Mouse (Mus musculus) layer of hippocampus, adult 2 months (tissue): ENCODE data around the gene Barx2. TPM values are rescaled to one million over a fixed set of nuclear protein-coding genes. Genes with fewer than 3 reads are reported as not detected.

Source experiments
- DNase-seq, 2 experiments: peaks; one replicate each; pipeline ENCODE4 v3.0.0; 2022; ENCODE audit warnings: low spot score in 2 of 2
- H3K27ac ChIP-seq: fragments of 200-600 bp; 2 replicates; pipeline ENCODE4 v1.8.1; 2022
- H3K4me3 ChIP-seq: fragments of 200-600 bp; 2 replicates; pipeline ENCODE4 v1.8.1; 2022; ENCODE audit warnings: mild to moderate bottlenecking
- CTCF ChIP-seq: fragments of 200-600 bp; conservative IDR thresholded peaks from 2 replicates; pipeline ENCODE4 v1.8.1; 2022; ENCODE audit warnings: antibody characterized with exemption, mild to moderate bottlenecking, moderate library complexity
- total RNA-seq, 2 experiments: library from RNA; stranded (reverse); gene quantifications; 2 replicates each; pipeline ENCODE4 v1.2.3; 2021

Barx2 gene
- total RNA-seq, 2 experiments from 2014 or later: 0.47 to 0.79 TPM

DNA sequence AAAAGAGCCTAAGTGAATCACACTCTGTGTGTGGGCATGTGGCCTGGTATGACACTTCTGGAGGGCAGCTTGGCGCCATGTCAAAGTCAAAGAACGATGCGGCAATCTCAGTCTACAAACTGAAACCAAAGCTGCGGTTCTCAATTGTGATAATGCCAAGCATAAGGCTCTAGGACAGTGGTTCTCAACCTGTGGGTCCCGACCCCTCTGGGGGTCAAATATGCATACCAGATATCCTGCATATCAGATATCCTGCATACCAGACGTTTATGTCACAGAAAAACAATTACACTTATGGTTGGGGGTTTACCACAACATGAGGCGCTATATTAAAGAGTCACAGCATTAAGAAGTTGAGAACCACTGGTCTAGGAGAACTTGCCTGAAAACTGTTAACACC, 10.3 kb upstream of the Barx2 start:
- no peak for DNase-seq
- TF ChIP-seq CTCF: no peak
- no peak overlapping the region for H3K4me3 ChIP-seq
- no peak overlapping the region for H3K27ac ChIP-seq

DNA sequence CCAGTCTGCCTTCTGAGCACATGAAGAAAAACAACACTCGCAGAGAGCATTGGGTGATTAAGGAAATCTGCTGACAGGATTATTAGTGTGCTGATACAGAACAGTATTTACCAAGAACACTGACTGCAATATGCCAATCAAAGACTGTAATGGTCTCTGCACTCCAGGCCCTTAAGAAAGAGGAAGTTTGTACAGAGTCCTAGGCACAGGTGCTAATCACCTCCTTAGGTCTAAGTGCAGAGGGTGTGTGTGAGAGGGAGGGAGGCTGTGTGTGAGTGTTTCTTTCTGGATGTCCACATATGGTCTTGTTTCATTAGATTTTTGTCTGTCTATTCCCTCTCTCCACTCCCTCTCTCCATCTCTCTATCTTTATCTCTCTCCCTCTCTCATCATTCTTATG, 6.5 kb upstream of the Barx2 start:
- no peak for DNase-seq
- no peak for TF ChIP-seq CTCF
- Histone ChIP-seq H3K4me3 (no peak overlapping the region), H3K27ac (no peak overlapping the region)

DNA sequence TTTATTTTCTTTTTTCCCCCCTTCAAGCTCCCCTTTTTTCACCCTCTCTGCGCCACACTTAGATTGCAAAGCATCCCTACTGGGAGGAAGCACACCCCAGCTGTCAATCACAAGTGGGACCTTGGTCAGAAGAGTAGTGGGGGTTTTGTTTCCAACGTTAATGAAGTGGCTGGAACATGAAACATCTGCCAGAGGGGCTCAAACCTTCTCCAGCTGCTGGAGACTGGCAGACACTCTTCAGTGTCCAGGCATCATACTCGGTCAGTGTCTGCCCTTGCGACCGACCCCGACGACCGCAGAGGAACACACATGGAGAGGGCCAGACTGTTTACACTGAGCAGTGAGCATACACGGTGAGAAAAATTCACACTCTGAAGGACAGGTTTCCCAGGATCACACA, 3.2 kb upstream of the Barx2 start:
- H3K27ac ChIP-seq: no peak overlapping the region
- no peak for DNase-seq
- H3K4me3 ChIP-seq: no peak overlapping the region
- no peak for TF ChIP-seq CTCF

DNA sequence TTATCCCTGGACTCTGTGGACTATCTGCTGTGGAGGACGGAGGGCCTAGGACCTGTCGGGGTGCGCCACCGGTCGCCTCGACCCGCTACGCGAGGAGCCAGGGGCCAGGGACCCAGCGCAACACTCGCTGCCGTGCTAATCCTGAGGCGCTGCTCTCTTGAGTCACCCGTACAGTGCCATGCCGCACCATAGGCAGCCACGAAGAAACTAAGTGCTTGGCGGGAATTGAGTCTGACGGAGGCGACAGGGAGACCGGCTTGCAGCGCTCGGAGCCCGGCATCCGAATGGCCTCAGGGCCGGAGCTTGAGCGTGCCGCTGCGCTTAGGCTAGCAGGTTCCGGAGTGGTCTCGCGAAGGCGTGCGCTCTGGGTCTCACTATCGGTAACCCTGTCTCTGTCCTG, 1.6 kb upstream of the Barx2 start:
- Histone ChIP-seq H3K27ac (no peak overlapping the region), H3K4me3 (no peak overlapping the region)
- DNase-seq: no peak
- TF ChIP-seq CTCF: no peak

DNA sequence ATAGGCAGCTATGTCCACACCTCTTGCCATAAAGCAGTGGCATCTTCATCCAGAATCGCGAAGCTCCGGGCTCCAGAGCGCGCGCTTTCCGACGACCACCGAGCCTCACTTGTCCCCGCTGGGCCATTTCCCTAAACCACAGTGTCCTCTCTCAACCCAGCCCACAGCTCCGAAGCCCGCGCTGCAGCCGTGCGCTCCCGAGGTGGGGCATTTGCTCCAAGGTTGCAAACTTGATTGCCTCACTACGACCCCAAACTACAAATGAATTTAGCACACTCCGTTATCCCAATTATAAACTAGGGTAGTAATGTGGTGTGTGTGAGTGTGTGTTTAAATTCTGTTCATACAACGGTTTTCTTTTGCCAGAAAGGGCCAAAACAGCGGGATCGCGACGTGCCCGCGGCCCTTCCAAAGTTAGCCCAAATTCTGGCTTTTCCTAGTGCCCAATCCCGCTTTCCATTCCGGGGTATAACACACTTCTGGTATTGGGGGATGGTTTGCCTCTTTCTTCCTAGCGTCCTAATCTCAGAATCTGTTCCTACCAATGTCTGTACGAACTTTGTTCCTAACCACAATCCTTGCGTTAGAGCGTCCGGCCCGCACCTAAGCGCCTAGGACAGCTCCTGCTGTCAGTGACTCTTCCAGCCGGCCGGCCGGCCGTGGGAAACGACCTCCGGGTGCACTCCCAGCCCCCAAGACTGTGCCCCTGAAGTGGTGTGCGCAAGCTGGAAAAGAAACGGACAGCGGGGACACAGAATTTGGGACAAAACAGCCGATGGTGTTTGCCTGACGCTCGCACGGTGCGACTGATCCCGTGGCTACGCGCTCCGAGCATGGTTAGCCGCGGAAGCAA, 703 bp upstream of the Barx2 start:
- DNase-seq: no peak
- no peak for TF ChIP-seq CTCF
- H3K27ac ChIP-seq: no peak overlapping the region
- peak overlapping the region; percentile 60 for H3K4me3 ChIP-seq

DNA sequence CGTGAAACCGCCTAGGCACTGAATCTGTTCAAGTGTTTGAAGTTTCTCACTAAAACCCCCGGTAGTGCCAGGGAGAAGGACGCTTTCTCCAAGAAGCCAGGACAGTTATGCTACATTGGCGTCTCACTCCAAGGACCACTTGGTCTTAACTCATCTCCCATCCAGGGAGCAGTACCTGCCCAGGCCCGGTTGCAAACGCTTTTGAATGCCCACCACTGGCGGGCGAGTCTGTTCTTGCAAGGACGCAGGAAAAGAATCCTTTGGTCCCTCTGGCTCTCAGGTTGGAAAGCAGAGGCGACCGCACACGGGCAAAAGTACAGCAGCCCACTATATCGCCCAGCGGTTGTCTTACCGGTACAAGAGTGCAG, 725 bp downstream of the Barx2 start:
- TF ChIP-seq CTCF: no peak
- DNase-seq: no peak
- peak overlapping the region; percentile 60; the same call in 1 of the 2 replicates for H3K4me3 ChIP-seq
- no peak overlapping the region for H3K27ac ChIP-seq

DNA sequence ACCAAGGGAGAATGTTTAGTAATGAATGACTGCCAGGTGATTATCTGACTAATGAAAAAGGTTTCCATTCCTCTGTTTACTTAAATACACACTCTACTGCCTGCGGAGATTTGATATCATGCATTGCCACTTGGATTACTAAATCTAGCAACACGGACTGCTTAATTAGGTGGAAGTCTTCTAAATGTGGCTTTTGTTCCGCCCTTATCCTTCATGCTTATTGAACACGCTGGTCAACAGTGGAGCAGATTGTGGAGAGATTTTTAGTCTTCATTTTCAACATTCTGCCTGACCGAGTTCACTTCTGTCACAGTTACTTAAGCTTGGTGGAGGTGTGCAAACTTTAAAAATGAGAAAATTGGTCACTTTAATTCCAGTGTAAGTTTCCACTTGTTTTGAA, 3.0 kb downstream of the Barx2 start:
- H3K4me3 ChIP-seq: no peak overlapping the region
- no peak for TF ChIP-seq CTCF
- no peak for DNase-seq
- H3K27ac ChIP-seq: no peak overlapping the region

DNA sequence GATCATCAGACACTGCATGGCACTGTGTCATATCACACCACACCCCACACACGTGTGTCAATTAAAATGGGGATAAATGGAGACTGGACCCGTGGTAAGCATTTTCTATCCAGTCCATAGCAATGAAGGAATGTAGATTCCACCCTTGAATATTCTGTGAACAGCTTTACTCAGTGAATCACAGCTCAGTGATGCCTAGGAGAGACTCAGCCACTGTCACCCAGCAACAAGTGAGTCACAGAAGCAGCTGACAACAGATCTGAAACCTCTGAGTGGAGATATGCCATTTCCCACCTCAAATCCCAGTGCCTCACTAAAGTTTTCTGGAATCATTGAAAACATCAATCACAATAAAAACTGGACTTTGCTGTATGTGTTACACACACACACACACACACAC, 11.5 kb downstream of the Barx2 start:
- Histone ChIP-seq H3K4me3 (no peak overlapping the region), H3K27ac (no peak overlapping the region)
- no peak for DNase-seq
- no peak for TF ChIP-seq CTCF

DNA sequence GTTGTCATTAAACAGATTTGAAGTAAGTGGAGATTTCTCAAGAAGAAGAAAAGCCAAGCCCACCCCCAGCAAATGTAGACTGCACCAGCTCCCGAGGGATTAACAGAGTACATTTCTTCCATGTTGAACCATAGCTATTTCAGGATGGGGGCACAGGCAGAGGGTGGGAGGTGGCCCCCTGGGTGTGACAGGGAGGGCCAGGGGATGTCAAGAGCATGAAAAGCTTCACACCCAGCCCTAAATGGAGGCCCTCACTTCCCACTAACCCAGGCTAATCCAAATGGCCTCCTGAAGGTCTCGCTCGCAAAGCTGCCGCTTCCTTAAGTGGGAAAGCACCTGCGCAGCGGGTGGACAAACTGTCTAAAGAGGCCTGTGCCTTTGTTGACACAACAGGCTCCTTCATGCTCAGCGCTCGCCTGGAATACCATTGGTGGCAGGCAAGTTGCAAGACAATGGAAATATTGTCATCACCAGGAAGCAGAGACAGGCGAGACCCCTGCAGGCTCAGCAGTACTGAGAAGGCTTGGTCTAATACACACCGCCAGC, 18.4 kb downstream of the Barx2 start:
- Histone ChIP-seq H3K27ac (no peak overlapping the region), H3K4me3 (no peak overlapping the region)
- DNase-seq: no peak
- no peak for TF ChIP-seq CTCF

DNA sequence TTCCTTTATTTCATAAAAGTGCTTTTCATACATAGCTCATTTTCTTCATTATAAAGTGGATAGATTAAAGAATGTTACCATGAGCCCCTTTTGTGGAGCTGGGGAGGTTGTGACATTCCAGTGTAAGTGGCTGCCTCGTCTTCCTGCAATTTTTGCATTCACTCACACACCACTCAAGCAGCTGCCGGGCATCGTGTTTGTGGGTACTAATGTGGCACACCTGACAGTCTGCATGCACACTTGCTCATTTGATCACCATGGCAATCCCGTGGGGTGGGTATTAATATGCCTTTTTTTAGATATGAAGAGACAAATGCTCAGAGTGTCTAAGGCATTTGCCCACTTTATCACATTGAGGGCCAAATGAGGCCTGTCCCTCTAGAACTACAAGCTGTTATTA, 24.9 kb downstream of the Barx2 start:
- Histone ChIP-seq H3K27ac (no peak overlapping the region), H3K4me3 (no peak overlapping the region)
- no peak for TF ChIP-seq CTCF
- DNase-seq: no peak

DNA sequence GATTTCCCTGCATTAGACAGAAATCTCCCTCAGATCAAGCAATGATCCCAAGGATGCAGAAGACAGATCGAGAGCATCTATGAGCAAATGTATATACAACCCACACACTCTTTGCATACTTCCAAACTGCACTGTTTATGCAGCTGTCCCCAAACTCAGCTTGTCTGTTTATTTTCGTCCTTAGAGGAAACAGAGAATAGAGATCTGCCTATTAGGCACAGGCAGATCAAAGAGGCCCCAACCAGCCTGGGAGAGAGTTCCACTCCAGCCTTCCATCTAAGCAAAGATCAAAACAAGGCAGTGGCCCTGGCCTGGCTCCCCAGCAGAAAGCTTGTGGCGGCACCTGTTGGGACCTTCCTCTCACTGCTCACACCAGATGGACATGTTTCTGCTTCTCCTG, 27.0 kb downstream of the Barx2 start:
- no peak for DNase-seq
- Histone ChIP-seq H3K4me3 (no peak overlapping the region), H3K27ac (no peak overlapping the region)
- no peak for TF ChIP-seq CTCF

DNA sequence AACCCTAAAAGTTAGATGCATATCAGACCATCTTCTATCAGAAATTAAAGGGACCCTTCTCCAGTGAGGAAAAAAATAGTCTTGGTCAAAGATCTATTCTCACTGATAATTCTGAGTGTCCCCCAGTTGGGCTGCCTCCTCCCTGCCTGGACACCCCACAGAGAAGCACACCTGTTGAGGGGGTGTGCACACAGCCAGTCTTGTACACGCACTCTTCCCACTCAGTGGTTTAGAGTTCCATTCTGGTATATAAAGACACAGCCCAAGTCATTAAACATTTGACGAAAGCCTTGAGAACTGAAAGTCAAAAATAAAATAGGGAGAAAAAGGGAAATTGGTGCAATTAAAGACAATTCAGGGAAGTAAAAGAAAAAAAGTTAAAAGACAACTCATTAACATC, 30.9 kb downstream of the Barx2 start:
- H3K27ac ChIP-seq: no peak overlapping the region
- DNase-seq: no peak
- TF ChIP-seq CTCF: no peak
- no peak overlapping the region for H3K4me3 ChIP-seq

DNA sequence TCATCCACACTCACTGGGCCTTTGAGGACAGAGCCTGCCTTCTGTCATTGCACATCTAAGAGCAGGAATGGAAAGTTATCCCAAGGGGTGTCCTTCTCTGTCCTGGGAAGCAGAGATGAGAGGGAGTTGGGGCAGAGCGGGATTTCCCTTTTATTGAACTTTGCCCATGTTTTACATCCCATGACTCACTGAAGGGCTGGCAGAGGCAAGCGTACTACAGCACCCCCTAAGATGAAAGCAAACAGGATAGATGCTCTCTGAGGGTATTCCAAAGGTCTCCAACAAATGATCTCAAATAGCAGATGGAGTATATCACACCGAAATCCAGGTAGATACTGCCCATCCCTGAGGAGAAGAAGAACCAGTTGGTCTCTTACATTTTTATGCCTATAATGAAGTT, 37.7 kb downstream of the Barx2 start:
- no peak for DNase-seq
- Histone ChIP-seq H3K4me3 (no peak overlapping the region), H3K27ac (no peak overlapping the region)
- no peak for TF ChIP-seq CTCF

DNA sequence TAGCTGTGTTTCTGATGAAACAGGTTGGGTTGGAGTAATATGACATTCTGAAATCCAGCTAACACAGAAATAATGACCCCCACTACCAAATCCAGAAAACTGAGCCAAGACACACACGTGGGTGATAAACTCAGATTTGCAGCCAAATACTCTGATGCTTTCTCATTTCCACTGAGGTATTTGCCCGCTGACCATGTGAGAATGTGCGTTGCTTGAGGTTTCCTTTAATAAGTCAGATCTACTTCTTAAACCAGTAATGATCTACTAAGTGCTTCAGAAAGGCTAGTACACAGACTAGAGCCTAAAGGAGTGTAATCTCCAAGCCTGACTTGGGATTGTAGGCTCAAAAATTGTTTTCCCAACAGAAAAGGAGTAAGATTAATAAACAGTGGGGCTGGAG, 39.0 kb downstream of the Barx2 start:
- Histone ChIP-seq H3K4me3 (no peak overlapping the region), H3K27ac (no peak overlapping the region)
- no peak for DNase-seq
- TF ChIP-seq CTCF: no peak

DNA sequence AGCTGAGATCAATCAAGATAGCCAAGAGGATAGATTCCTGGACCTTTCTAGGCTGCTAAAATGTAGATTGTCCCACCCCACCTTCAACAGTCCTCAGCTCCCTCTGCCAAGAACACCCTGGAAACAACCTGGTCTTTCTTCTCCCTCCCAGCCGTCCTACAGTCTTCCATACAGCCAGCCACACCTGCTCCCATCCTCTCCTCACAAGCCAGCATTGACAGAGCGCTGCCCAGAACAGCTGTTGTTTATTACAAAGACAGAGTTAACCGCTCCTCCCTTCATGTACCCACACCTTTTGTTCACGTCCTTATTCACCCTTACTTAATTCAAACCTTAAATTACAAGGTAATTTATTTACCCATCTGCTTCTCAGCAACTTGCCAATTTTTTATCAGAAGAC, 41.9 kb downstream of the Barx2 start:
- H3K27ac ChIP-seq: no peak overlapping the region
- DNase-seq: no peak
- no peak overlapping the region for H3K4me3 ChIP-seq
- TF ChIP-seq CTCF: no peak
